Mouse (Mus musculus) limb, embryonic 10.5 days (tissue): ENCODE results near the gene Btbd9. TPM values are rescaled to one million over a fixed set of nuclear protein-coding genes. Genes with fewer than 3 reads are reported as not detected.
"Not testable (repeated sequence)": the region's sequence is repeated elsewhere in the genome, so short reads cannot be mapped to it uniquely, and the experiment has no call there.

Experiments used
- DNase-seq: peaks from one replicate; pipeline ENCODE4 v3.0.0-alpha.2; 2017; ENCODE audit warnings: low spot score
- H3K27ac ChIP-seq: fragments of 300-500 bp; sonication (generic); 2 replicates; pipeline ENCODE4 v1.5.1; 2016; ENCODE audit warnings: mild to moderate bottlenecking
- H3K27me3 ChIP-seq: fragments of 300-500 bp; sonication (generic); 2 replicates; pipeline ENCODE4 v1.6.1; 2016; ENCODE audit warnings: low read depth, mild to moderate bottlenecking; ENCODE audit not compliant: poor library complexity, severe bottlenecking
- H3K36me3 ChIP-seq: fragments of 300-500 bp; sonication (generic); 2 replicates; pipeline ENCODE4 v1.6.1; 2016; ENCODE audit warnings: mild to moderate bottlenecking, moderate library complexity
- H3K4me1 ChIP-seq: fragments of 300-500 bp; sonication (generic); 2 replicates; pipeline ENCODE4 v1.6.1; 2016
- H3K4me3 ChIP-seq: fragments of 300-500 bp; sonication (generic); 2 replicates; pipeline ENCODE4 v1.5.1; 2016; ENCODE audit warnings: mild to moderate bottlenecking, moderate library complexity
- H3K9me3 ChIP-seq: fragments of 300-500 bp; sonication (generic); replicated peaks from 2 replicates; pipeline ENCODE4 v1.6.1; 2016; ENCODE audit warnings: mild to moderate bottlenecking
- WGBS: fragments of 180-500 bp; shearing (Covaris S2); methylation state at CpG from one replicate; pipeline ENCODE4 v1.1.7; 2016; 5-methylcytosine and 5-hydroxymethylcytosine counted together
- polyA plus RNA-seq: library from polyadenylated mRNA; unstranded; fragments of >200 nt; fragmentation: Nextera tagmentation; extraction: Ambion mirVana; gene quantifications from 2 replicates; pipeline ENCODE4 v1.2.1, GENCODE M21; 2016

The Btbd9 gene
- polyA plus RNA-seq, 1 experiment from 2014 or later = 57.5 TPM

DNA sequence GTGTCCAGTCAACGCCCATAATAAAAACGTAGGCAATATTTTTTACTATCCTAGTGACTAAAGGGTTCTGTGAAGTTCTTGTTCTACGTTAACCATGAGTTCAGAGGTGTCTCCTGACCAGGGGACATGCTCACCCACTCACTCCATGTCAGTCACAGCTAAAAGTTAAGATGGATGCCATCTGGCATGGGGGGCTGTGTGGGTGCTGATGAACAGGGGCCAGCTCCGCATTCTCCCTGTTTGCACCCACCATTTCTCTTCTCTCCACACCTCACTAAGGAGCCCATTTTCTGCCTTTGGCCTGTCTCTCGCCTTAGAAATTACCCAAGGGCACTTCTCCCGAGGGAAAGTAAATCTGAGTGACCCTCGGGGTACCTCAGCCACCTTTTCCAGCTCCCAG, 63.8 kb downstream of the Btbd9 start:
- H3K4me1 ChIP-seq = peaks cover 14% of the 10 kb centered on the region
- H3K27me3 ChIP-seq = no peaks in the 10 kb centered on the region
- no peak overlapping the region for H3K4me3 ChIP-seq
- WGBS = 86% methylated on average over 7 of the region's 7 CpGs
- peaks cover 12% of the 10 kb centered on the region for H3K36me3 ChIP-seq
- H3K27ac ChIP-seq = no peak overlapping the region
- no peak for DNase-seq
- no peaks in the 10 kb centered on the region for H3K9me3 ChIP-seq

GRCm38 (mm10) chr17:30512007-30512406, 64.3 kb downstream of the Btbd9 start:
- 80% methylated on average over 4 of the region's 4 CpGs for WGBS
- no peak for DNase-seq
- H3K4me1 ChIP-seq = peaks cover 14% of the 10 kb centered on the region

DNA sequence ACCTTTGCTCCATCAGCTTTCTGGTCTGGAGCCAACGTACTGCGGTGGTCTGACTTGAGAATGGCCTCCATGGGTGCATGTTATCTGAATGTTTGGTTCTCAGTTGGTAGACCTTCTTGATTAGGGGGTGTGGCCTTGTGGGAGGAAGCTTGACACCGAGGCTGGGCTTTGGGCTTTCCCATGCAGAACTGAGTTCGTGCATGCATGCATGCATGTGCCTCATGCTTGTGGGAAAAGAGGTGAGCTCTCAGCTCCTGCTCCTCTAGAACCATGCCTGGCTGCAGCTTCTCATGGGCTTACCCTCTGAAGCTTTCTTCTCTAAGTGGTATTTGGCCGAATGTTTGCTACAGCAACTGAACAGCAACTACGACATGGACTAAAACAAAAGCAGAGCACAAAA, 64.9 kb downstream of the Btbd9 start:
- no peak for DNase-seq
- Histone ChIP-seq H3K4me1 (peaks cover 14% of the 10 kb centered on the region), H3K4me3 (no peak overlapping the region), H3K9me3 (no peaks in the 10 kb centered on the region), H3K36me3 (peaks cover 4% of the 10 kb centered on the region; the same call in 1 of the 2 replicates), H3K27me3 (no peaks in the 10 kb centered on the region), H3K27ac (no peak overlapping the region)
- WGBS = 88% methylated on average over 6 of the region's 6 CpGs

More at GRCm38 (mm10) chr17:30512007-30512406, 64.3 kb downstream of the Btbd9 start:
- Histone ChIP-seq H3K9me3 (no peaks in the 10 kb centered on the region), H3K27me3 (no peaks in the 10 kb centered on the region), H3K4me3 (no peak overlapping the region), H3K36me3 (peaks cover 10% of the 10 kb centered on the region), H3K27ac (no peak overlapping the region)

GRCm38 (mm10) chr17:30510171-30510570, 66.1 kb downstream of the Btbd9 start:
- Histone ChIP-seq H3K27me3 (no peaks in the 10 kb centered on the region), H3K4me3 (no peak overlapping the region), H3K9me3 (no peaks in the 10 kb centered on the region), H3K4me1 (peaks cover 14% of the 10 kb centered on the region), H3K36me3 (peaks cover under 1% of the 10 kb centered on the region; the same call in 1 of the 2 replicates), H3K27ac (no peak overlapping the region)
- DNase-seq = no peak
- 70% methylated on average over 6 of the region's 6 CpGs for WGBS

- no peaks in the 10 kb centered on the region; the same call in 1 of the 2 replicates for H3K36me3 ChIP-seq
- no peak overlapping the region for H3K4me3 ChIP-seq
- H3K27me3 ChIP-seq = no peaks in the 10 kb centered on the region
- 82% methylated on average over 6 of the region's 6 CpGs for WGBS
- no peak for DNase-seq
- peaks cover 14% of the 10 kb centered on the region for H3K4me1 ChIP-seq
- no peak overlapping the region for H3K27ac ChIP-seq
- H3K9me3 ChIP-seq = no peaks in the 10 kb centered on the region
These were observed 66.6 kb downstream of the Btbd9 start for GRCm38 (mm10) chr17:30509646-30510045.

GRCm38 (mm10) chr17:30507636-30508576, 68.4 kb downstream of the Btbd9 start:
- Histone ChIP-seq H3K4me3 (no peak overlapping the region), H3K36me3 (no peaks in the 10 kb centered on the region; the same call in 1 of the 2 replicates), H3K27ac (no peak overlapping the region), H3K9me3 (no peaks in the 10 kb centered on the region), H3K4me1 (peaks cover 14% of the 10 kb centered on the region), H3K27me3 (no peaks in the 10 kb centered on the region)
- DNase-seq = no peak
- WGBS = 69% methylated on average over 9 of the region's 9 CpGs

DNA sequence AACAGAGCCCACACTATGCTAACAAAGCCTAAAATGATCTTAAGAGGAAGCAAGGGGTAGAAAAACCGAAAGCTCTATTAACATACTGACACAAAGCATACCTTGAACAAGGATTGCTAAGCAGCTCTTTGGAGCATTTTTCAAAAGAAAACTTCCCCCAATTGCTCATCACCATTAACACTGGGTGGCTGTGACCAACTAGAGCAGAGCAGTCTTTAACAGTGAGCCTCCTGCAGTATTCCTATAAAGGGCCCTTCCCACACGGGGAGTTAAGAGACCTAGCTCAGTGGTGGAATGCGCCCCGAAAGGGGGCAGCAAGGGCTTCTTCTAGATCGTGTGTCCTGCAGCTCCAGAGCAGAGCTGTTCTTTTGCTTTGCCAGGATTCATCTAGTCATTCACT, 69.4 kb downstream of the Btbd9 start:
- no peak for DNase-seq
- Histone ChIP-seq H3K9me3 (no peaks in the 10 kb centered on the region), H3K27ac (no peak overlapping the region), H3K4me3 (no peak overlapping the region), H3K4me1 (peaks cover 13% of the 10 kb centered on the region), H3K27me3 (no peaks in the 10 kb centered on the region), H3K36me3 (no peaks in the 10 kb centered on the region; the same call in 1 of the 2 replicates)
- 56% methylated on average over 5 of the region's 5 CpGs for WGBS

GRCm38 (mm10) chr17:30499541-30499940, 76.7 kb downstream of the Btbd9 start:
- peak; percentile 1 for DNase-seq
- H3K27ac ChIP-seq, H3K36me3 ChIP-seq, H3K9me3 ChIP-seq, H3K4me3 ChIP-seq, H3K4me1 ChIP-seq, H3K27me3 ChIP-seq: not testable (repeated sequence)
- 97% methylated on average over 11 of the region's 11 CpGs for WGBS

GRCm38 (mm10) chr17:30498779-30499178, 77.5 kb downstream of the Btbd9 start:
- Histone ChIP-seq H3K27ac (no peak overlapping the region), H3K9me3 (peaks cover 2% of the 10 kb centered on the region; the same call in 1 of the 2 replicates), H3K36me3 (peaks cover 4% of the 10 kb centered on the region; the same call in 1 of the 2 replicates), H3K4me3 (no peak overlapping the region), H3K27me3 (no peaks in the 10 kb centered on the region), H3K4me1 (0 out of 2 replicates have a peak, but pooled peaks cover 5% of the 10 kb centered on the region)
- 82% methylated on average over 5 of the region's 5 CpGs for WGBS
- DNase-seq = peak; percentile 1

DNA sequence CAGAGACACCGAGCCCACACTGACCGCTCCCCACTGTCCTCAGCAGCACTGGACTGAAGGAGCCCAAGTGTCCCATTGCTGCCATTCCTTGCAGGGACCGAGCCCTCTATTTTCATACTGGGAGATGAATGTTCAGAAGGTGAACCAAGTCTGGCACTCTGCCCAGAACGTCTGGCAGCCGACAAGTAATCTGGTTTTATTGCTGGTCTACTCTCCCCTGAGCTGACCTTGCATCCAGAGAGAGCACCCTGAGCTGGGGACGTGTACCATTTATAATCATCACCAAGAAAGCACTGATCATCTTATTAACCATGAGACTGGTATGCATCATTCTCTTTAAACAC, 77.9 kb downstream of the Btbd9 start:
- peaks cover 4% of the 10 kb centered on the region; the same call in 1 of the 2 replicates for H3K36me3 ChIP-seq
- H3K4me3 ChIP-seq = no peak overlapping the region
- DNase-seq = peak; percentile 16
- no peaks in the 10 kb centered on the region for H3K27me3 ChIP-seq
- H3K4me1 ChIP-seq = 0 out of 2 replicates have a peak, but pooled peaks cover 5% of the 10 kb centered on the region
- peaks cover 2% of the 10 kb centered on the region; the same call in 1 of the 2 replicates for H3K9me3 ChIP-seq
- WGBS = 66% methylated on average over 6 of the region's 6 CpGs
- no peak overlapping the region for H3K27ac ChIP-seq

DNA sequence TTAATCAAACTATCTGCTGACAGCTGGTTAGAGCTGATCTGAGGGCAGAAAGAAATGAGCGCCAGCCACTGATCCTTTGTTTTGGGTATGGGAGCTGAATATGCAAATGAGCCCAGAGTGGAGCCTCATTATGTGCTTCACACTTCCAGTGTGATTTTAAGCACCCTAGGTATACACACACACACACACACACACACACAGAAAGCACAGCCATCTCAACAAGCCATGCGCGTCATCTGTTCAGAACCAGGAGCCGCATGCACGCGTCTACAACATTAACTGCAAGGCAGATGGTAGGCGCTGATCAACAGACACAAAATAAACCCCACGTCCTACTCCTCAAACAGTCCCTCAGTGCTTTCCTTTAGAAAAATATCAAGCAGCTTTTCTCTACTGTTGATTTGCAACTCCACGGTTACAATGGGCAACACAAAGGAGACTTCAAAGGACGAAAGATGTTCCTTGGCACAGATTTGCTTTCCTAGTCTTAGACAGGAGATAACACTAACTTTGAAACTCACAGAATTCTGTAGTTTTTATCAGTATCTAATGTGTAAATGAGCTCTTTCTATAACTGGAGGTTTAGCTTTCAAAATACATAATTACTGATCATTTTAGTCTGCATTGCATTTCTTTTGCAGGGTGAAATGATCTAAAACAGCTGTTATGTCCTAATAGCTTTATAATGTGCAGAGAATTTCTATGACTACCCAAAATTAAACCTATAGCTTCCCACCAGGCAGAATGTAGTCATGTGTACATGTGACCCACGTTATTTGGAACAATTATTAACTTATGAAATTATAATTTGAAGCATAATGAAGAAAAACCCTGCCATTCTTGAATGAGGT, 78.5 kb downstream of the Btbd9 start:
- Histone ChIP-seq H3K9me3 (peaks cover 2% of the 10 kb centered on the region; the same call in 1 of the 2 replicates), H3K4me1 (0 out of 2 replicates have a peak, but pooled peaks cover 5% of the 10 kb centered on the region), H3K27me3 (no peaks in the 10 kb centered on the region), H3K4me3 (no peak overlapping the region), H3K27ac (no peak overlapping the region), H3K36me3 (peaks cover 4% of the 10 kb centered on the region; the same call in 1 of the 2 replicates)
- WGBS = 68% methylated on average over 11 of the region's 11 CpGs
- peak; percentile 23 for DNase-seq

DNA sequence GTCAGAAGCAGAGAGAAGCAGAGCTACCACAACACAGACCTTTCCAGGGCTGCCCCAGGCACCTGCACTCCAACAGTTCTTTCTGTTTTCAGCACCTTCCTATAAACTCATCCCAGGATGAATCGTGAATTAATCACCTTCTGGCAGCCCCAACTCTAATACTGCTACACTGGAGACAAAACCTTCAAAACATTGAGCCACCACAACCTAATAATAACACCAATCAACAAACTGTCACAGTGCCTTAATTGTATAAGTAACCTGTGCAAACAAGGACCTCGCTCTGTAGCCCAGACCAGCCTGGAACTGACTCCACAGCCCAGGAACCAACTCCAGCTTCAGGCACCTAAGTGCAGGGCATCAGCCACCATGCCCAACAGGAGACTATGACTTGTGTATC, 80.7 kb downstream of the Btbd9 start:
- 91% methylated on average over 2 of the region's 2 CpGs for WGBS
- Histone ChIP-seq H3K27me3 (no peaks in the 10 kb centered on the region), H3K9me3 (peaks cover 2% of the 10 kb centered on the region; the same call in 1 of the 2 replicates), H3K4me3 (no peak overlapping the region), H3K36me3 (peaks cover 4% of the 10 kb centered on the region; the same call in 1 of the 2 replicates), H3K27ac (no peak overlapping the region), H3K4me1 (0 out of 2 replicates have a peak, but pooled peaks cover 5% of the 10 kb centered on the region)
- no peak for DNase-seq
